Mouse (Mus musculus): ENCODE data around the gene Snca. TPM values are rescaled to one million over a fixed set of nuclear protein-coding genes. Genes with fewer than 3 reads are reported as not detected.

Snca gene
- polyA plus RNA-seq, 1 experiment from 2014 or later, result 23.9 TPM

- Histone ChIP-seq H3K4me2 (ENCODE audit: low read depth, low read length) (no peak overlapping the region), H3K4me3 (ENCODE audit: low read depth, low read length) (no peak overlapping the region), H3K9ac (replicated peaks; ENCODE audit: low read length) (no peak overlapping the region), H3K36me3 (replicated peaks; ENCODE audit: control insufficient read depth, insufficient read depth, low read depth, low read length) (no peaks in the 10 kb centered on the region), H3K27me3 (ENCODE audit: control insufficient read depth, insufficient read depth, low read length) (no peaks in the 10 kb centered on the region), H3K4me1 (ENCODE audit: control insufficient read depth, insufficient read depth, low read length) (no peaks in the 10 kb centered on the region), H3K9me3 (replicated peaks; ENCODE audit: control insufficient read depth, low read length) (no peaks in the 10 kb centered on the region), H3K27ac (replicated peaks; ENCODE audit: low read depth, low read length) (no peak overlapping the region)
- WGBS, result 88% methylated on average over 1 of the region's 1 CpGs
- DNase-seq (ENCODE audit: low spot score) (no peak), ATAC-seq (replicated peaks; ENCODE audit: insufficient number of reproducible peaks, low FRiP score, low TSS enrichment, low read depth) (no peak)
These were observed 74.7 kb downstream of the Snca start for GRCm38 (mm10) chr6:60754975-60755374.

- no peak overlapping the region for H3K4me2 ChIP-seq (ENCODE audit: low read depth, low read length)
- H3K4me3 ChIP-seq (ENCODE audit: low read depth, low read length), result no peak overlapping the region
- no peaks in the 10 kb centered on the region for H3K9me3 ChIP-seq (replicated peaks; ENCODE audit: control insufficient read depth, low read length)
- ATAC-seq (replicated peaks; ENCODE audit: insufficient number of reproducible peaks, low FRiP score, low TSS enrichment, low read depth), result no peak
- no peaks in the 10 kb centered on the region for H3K36me3 ChIP-seq (replicated peaks; ENCODE audit: control insufficient read depth, insufficient read depth, low read depth, low read length)
- DNase-seq (ENCODE audit: low spot score), result no peak
- H3K9ac ChIP-seq (replicated peaks; ENCODE audit: low read length), result no peak overlapping the region
- no peaks in the 10 kb centered on the region for H3K4me1 ChIP-seq (ENCODE audit: control insufficient read depth, insufficient read depth, low read length)
- H3K27me3 ChIP-seq (ENCODE audit: control insufficient read depth, insufficient read depth, low read length), result no peaks in the 10 kb centered on the region
- H3K27ac ChIP-seq (replicated peaks; ENCODE audit: low read depth, low read length), result no peak overlapping the region
These were observed 83.7 kb downstream of the Snca start for GRCm38 (mm10) chr6:60745965-60746364.

GRCm38 (mm10) chr6:60741427-60742071 lies 88.1 kb downstream of the Snca start:
- Histone ChIP-seq H3K36me3 (replicated peaks; ENCODE audit: control insufficient read depth, insufficient read depth, low read depth, low read length) (no peaks in the 10 kb centered on the region), H3K27ac (replicated peaks; ENCODE audit: low read depth, low read length) (no peak overlapping the region), H3K9ac (replicated peaks; ENCODE audit: low read length) (no peak overlapping the region), H3K27me3 (ENCODE audit: control insufficient read depth, insufficient read depth, low read length) (no peaks in the 10 kb centered on the region), H3K4me3 (ENCODE audit: low read depth, low read length) (no peak overlapping the region), H3K4me1 (ENCODE audit: control insufficient read depth, insufficient read depth, low read length) (no peaks in the 10 kb centered on the region), H3K4me2 (ENCODE audit: low read depth, low read length) (no peak overlapping the region), H3K9me3 (replicated peaks; ENCODE audit: control insufficient read depth, low read length) (no peaks in the 10 kb centered on the region)
- DNase-seq (ENCODE audit: low spot score), result no peak
- 88% methylated on average over 2 of the region's 2 CpGs for WGBS
- ATAC-seq (replicated peaks; ENCODE audit: insufficient number of reproducible peaks, low FRiP score, low TSS enrichment, low read depth), result no peak

- Histone ChIP-seq H3K4me2 (ENCODE audit: low read depth, low read length) (no peak overlapping the region), H3K36me3 (replicated peaks; ENCODE audit: control insufficient read depth, insufficient read depth, low read depth, low read length) (no peaks in the 10 kb centered on the region), H3K9me3 (replicated peaks; ENCODE audit: control insufficient read depth, low read length) (no peaks in the 10 kb centered on the region), H3K4me1 (ENCODE audit: control insufficient read depth, insufficient read depth, low read length) (no peaks in the 10 kb centered on the region), H3K9ac (replicated peaks; ENCODE audit: low read length) (no peak overlapping the region), H3K27ac (replicated peaks; ENCODE audit: low read depth, low read length) (no peak overlapping the region), H3K4me3 (ENCODE audit: low read depth, low read length) (no peak overlapping the region), H3K27me3 (ENCODE audit: control insufficient read depth, insufficient read depth, low read length) (no peaks in the 10 kb centered on the region)
- no peak for ATAC-seq (replicated peaks; ENCODE audit: insufficient number of reproducible peaks, low FRiP score, low TSS enrichment, low read depth)
- DNase-seq (ENCODE audit: low spot score), result no peak
- WGBS, result 39% methylated on average over 1 of the region's 1 CpGs
These were observed 89.9 kb downstream of the Snca start for GRCm38 (mm10) chr6:60739776-60740175.

DNA sequence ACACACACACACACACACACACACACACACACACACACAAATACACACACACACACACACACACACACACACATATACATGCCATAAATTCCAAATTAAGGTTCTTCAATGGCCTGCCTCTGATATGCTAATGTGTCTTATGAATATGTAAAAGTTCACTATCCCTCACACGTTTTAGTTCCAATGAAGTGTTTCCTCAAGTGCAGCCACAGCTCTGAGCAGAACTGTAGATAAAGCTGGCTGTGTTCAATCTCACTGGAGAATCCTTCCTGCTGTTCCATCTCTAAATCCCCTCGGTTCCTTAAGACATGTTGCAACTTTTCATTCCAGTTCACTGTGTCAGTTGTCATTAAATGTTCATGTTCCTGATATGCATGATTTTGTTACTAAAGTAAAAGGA lies 98.5 kb downstream of the Snca start:
- Histone ChIP-seq H3K4me2 (ENCODE audit: low read depth, low read length) (no peak overlapping the region), H3K4me1 (ENCODE audit: control insufficient read depth, insufficient read depth, low read length) (no peaks in the 10 kb centered on the region), H3K9ac (replicated peaks; ENCODE audit: low read length) (no peak overlapping the region), H3K27me3 (ENCODE audit: control insufficient read depth, insufficient read depth, low read length) (no peaks in the 10 kb centered on the region), H3K27ac (replicated peaks; ENCODE audit: low read depth, low read length) (no peak overlapping the region), H3K9me3 (replicated peaks; ENCODE audit: control insufficient read depth, low read length) (no peaks in the 10 kb centered on the region), H3K4me3 (ENCODE audit: low read depth, low read length) (no peak overlapping the region), H3K36me3 (replicated peaks; ENCODE audit: control insufficient read depth, insufficient read depth, low read depth, low read length) (no peaks in the 10 kb centered on the region)
- ATAC-seq (replicated peaks; ENCODE audit: insufficient number of reproducible peaks, low FRiP score, low TSS enrichment, low read depth), result no peak
- WGBS, result 62% methylated on average over 2 of the region's 2 CpGs
- DNase-seq (ENCODE audit: low spot score), result no peak

DNA sequence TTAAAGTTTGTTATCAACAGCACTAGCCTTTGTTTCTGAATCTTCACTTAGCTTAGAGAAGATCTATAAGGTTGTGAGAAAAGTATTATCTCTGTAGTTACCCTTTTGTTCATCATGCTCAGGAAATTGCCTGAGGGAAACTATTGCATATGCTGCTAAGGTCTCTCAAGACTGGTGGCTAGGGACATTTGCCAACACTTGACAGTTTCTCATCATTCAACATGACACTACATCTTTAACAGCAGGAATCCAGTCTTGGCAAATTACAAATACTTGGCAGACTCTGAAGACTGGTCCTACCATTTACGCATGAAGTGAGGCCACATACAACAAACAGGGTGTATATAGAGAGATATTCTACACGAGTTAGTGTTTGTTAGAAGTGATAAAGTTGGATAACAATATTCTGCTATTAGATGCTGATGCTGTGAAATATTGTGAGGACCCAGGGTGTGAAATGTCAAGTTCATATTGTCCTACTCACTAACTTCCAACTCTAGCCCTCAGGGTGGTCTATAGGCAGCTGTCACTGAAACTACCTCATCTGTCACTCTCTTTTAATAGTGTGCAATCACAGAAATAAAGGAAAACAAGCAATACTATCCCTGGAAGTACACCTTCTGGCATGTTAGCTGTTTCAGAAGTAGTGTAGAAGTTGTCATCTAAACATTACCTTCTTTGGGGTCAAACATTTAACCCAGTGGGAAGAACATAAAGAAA lies 105.4 kb downstream of the Snca start:
- H3K4me2 ChIP-seq (ENCODE audit: low read depth, low read length), result no peak overlapping the region
- H3K36me3 ChIP-seq (replicated peaks; ENCODE audit: control insufficient read depth, insufficient read depth, low read depth, low read length), result no peaks in the 10 kb centered on the region
- H3K9me3 ChIP-seq (replicated peaks; ENCODE audit: control insufficient read depth, low read length), result no peaks in the 10 kb centered on the region
- no peaks in the 10 kb centered on the region for H3K4me1 ChIP-seq (ENCODE audit: control insufficient read depth, insufficient read depth, low read length)
- ATAC-seq (replicated peaks; ENCODE audit: insufficient number of reproducible peaks, low FRiP score, low TSS enrichment, low read depth) (no peak), DNase-seq (ENCODE audit: low spot score) (no peak)
- 83% methylated on average over 2 of the region's 2 CpGs for WGBS
- H3K9ac ChIP-seq (replicated peaks; ENCODE audit: low read length), result no peak overlapping the region
- no peak overlapping the region for H3K27ac ChIP-seq (replicated peaks; ENCODE audit: low read depth, low read length)
- H3K4me3 ChIP-seq (ENCODE audit: low read depth, low read length), result no peak overlapping the region
- H3K27me3 ChIP-seq (ENCODE audit: control insufficient read depth, insufficient read depth, low read length), result no peaks in the 10 kb centered on the region

GRCm38 (mm10) chr6:60717566-60717965 lies 112.1 kb downstream of the Snca start:
- no peak for ATAC-seq (replicated peaks; ENCODE audit: insufficient number of reproducible peaks, low FRiP score, low TSS enrichment, low read depth)
- Histone ChIP-seq H3K9ac (replicated peaks; ENCODE audit: low read length) (no peak overlapping the region), H3K4me1 (ENCODE audit: control insufficient read depth, insufficient read depth, low read length) (no peaks in the 10 kb centered on the region), H3K9me3 (replicated peaks; ENCODE audit: control insufficient read depth, low read length) (no peaks in the 10 kb centered on the region), H3K4me2 (ENCODE audit: low read depth, low read length) (no peak overlapping the region), H3K27ac (replicated peaks; ENCODE audit: low read depth, low read length) (no peak overlapping the region), H3K4me3 (ENCODE audit: low read depth, low read length) (no peak overlapping the region), H3K36me3 (replicated peaks; ENCODE audit: control insufficient read depth, insufficient read depth, low read depth, low read length) (no peaks in the 10 kb centered on the region), H3K27me3 (ENCODE audit: control insufficient read depth, insufficient read depth, low read length) (no peaks in the 10 kb centered on the region)
- 85% methylated on average over 3 of the region's 3 CpGs for WGBS
- DNase-seq (ENCODE audit: low spot score), result no peak

DNA sequence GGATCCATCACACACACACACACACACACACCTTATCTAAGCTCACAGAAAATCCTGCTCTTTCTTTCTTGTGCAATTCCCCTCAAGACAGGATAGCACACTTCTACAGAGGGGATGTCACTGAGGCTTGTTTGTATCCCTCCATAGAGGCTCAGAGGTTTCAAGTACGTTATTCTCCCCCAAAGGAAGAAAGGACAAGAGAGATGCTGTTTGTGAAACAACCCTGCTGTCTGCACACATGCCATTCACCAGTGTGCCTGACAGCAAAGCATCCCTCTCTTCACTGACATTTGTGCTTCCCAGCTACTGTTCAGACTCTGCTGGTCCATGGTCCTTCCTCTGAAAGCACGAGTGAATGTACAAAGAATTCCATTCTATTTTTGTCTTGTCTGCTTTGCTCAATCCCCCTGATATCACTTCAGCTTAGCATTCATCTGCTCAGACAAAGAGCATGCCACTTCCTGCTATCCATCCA lies 119.6 kb downstream of the Snca start:
- H3K4me2 ChIP-seq (ENCODE audit: low read depth, low read length), result no peak overlapping the region
- no peak overlapping the region for H3K27ac ChIP-seq (replicated peaks; ENCODE audit: low read depth, low read length)
- no peak overlapping the region for H3K9ac ChIP-seq (replicated peaks; ENCODE audit: low read length)
- 12% methylated on average over 2 of the region's 2 CpGs for WGBS
- no peaks in the 10 kb centered on the region for H3K36me3 ChIP-seq (replicated peaks; ENCODE audit: control insufficient read depth, insufficient read depth, low read depth, low read length)
- no peaks in the 10 kb centered on the region for H3K9me3 ChIP-seq (replicated peaks; ENCODE audit: control insufficient read depth, low read length)
- H3K4me3 ChIP-seq (ENCODE audit: low read depth, low read length), result no peak overlapping the region
- DNase-seq (ENCODE audit: low spot score), result no peak
- H3K27me3 ChIP-seq (ENCODE audit: control insufficient read depth, insufficient read depth, low read length), result no peaks in the 10 kb centered on the region
- no peaks in the 10 kb centered on the region for H3K4me1 ChIP-seq (ENCODE audit: control insufficient read depth, insufficient read depth, low read length)
- no peak for ATAC-seq (replicated peaks; ENCODE audit: insufficient number of reproducible peaks, low FRiP score, low TSS enrichment, low read depth)

Measured in embryonic facial prominence, embryonic 11.5 days (tissue).